Mouse (Mus musculus) myocyte (in vitro differentiated cells): ENCODE results near the gene Lamb1. TPM values are rescaled to one million over a fixed set of nuclear protein-coding genes. Genes with fewer than 3 reads are reported as not detected.

Experiments used
- H3K27me3 ChIP-seq: one replicate; pipeline ENCODE4 v1.6.1; 2011; ENCODE audit not compliant: control insufficient read depth, insufficient read depth, insufficient read length
- H3K36me3 ChIP-seq: one replicate; pipeline ENCODE4 v1.6.1; 2011; ENCODE audit not compliant: control insufficient read depth, insufficient read depth
- H3K4me2 ChIP-seq: one replicate; pipeline ENCODE4 v1.6.1; 2011; ENCODE audit warnings: low read depth, control low read depth
- H3K4me3 ChIP-seq: one replicate; pipeline ENCODE4 v1.5.1; 2011; ENCODE audit warnings: mild to moderate bottlenecking, control low read depth, moderate library complexity
- H3K79me2 ChIP-seq: one replicate; pipeline ENCODE4 v1.6.1; 2011; ENCODE audit not compliant: control insufficient read depth, insufficient read depth
- H3ac ChIP-seq: one replicate; pipeline ENCODE4 v1.6.1; 2011; ENCODE audit not compliant: control insufficient read depth, insufficient read length
- CEBPB ChIP-seq: IDR thresholded peaks from 2 replicates; pipeline ENCODE4 v1.6.1; 2011; ENCODE audit warnings: mild to moderate bottlenecking, moderate library complexity; ENCODE audit not compliant: poor library complexity, insufficient read depth, severe bottlenecking
- E2F4 ChIP-seq: IDR thresholded peaks from one replicate; pipeline ENCODE4 v1.6.1; 2011; ENCODE audit warnings: mild to moderate bottlenecking, control low read depth, moderate library complexity; ENCODE audit not compliant: insufficient read depth
- MAX ChIP-seq: IDR thresholded peaks from one replicate; pipeline ENCODE4 v1.6.1; 2011; ENCODE audit warnings: low read depth, mild to moderate bottlenecking, control low read depth
- MYOD1 ChIP-seq, 3 experiments: IDR thresholded peaks; one replicate each; pipeline ENCODE4 v1.6.1; 2011; ENCODE audit warnings: control low read depth in 2 of 3, low read depth in 2 of 3, mild to moderate bottlenecking in 2 of 3, moderate library complexity in 1 of 3; ENCODE audit not compliant: insufficient read length in 2 of 3, control insufficient read depth in 1 of 3
- MYOG ChIP-seq, 3 experiments: IDR thresholded peaks; one replicate each; pipeline ENCODE4 v1.6.1; 2011; ENCODE audit warnings: control low read depth in 2 of 3, low read depth in 2 of 3, mild to moderate bottlenecking in 2 of 3; ENCODE audit not compliant: insufficient read length in 2 of 3, control insufficient read depth in 1 of 3, insufficient read depth in 1 of 3
- POLR2A ChIP-seq: IDR thresholded peaks from one replicate; pipeline ENCODE4 v1.6.1; 2011; ENCODE audit warnings: low read depth, mild to moderate bottlenecking, control low read depth, moderate library complexity; ENCODE audit not compliant: insufficient read length
- POLR2AphosphoS2 ChIP-seq: IDR thresholded peaks from one replicate; pipeline ENCODE4 v1.6.1; 2011; ENCODE audit warnings: low read depth, control low read depth; ENCODE audit not compliant: insufficient read length
- REST ChIP-seq: IDR thresholded peaks from one replicate; pipeline ENCODE4 v1.6.1; 2011; ENCODE audit warnings: mild to moderate bottlenecking, control low read depth, moderate library complexity; ENCODE audit not compliant: insufficient read depth, insufficient read length
- SRF ChIP-seq: IDR thresholded peaks from one replicate; pipeline ENCODE4 v1.6.1; 2011; ENCODE audit warnings: low read depth; ENCODE audit not compliant: control insufficient read depth, insufficient read length
- TCF12 ChIP-seq: IDR thresholded peaks from one replicate; pipeline ENCODE4 v1.6.1; 2011; ENCODE audit warnings: mild to moderate bottlenecking, control low read depth; ENCODE audit not compliant: poor library complexity, insufficient read depth, severe bottlenecking
- TCF3 ChIP-seq: IDR thresholded peaks from one replicate; pipeline ENCODE4 v1.6.1; 2011; ENCODE audit warnings: low read depth, control low read depth; ENCODE audit not compliant: insufficient read length
- USF1 ChIP-seq: IDR thresholded peaks from one replicate; pipeline ENCODE4 v1.6.1; 2011; ENCODE audit warnings: low read depth, mild to moderate bottlenecking, control low read depth, moderate library complexity
- polyA plus RNA-seq: library from polyadenylated mRNA; unstranded; fragments of >200 nt; fragmentation: generic; extraction: Trizol; gene quantifications from one replicate; pipeline ENCODE4 v1.2.1, GENCODE M21; 2012; ENCODE audit warnings: missing spikeins

The Lamb1 gene
- 69.4 TPM for polyA plus RNA-seq

DNA sequence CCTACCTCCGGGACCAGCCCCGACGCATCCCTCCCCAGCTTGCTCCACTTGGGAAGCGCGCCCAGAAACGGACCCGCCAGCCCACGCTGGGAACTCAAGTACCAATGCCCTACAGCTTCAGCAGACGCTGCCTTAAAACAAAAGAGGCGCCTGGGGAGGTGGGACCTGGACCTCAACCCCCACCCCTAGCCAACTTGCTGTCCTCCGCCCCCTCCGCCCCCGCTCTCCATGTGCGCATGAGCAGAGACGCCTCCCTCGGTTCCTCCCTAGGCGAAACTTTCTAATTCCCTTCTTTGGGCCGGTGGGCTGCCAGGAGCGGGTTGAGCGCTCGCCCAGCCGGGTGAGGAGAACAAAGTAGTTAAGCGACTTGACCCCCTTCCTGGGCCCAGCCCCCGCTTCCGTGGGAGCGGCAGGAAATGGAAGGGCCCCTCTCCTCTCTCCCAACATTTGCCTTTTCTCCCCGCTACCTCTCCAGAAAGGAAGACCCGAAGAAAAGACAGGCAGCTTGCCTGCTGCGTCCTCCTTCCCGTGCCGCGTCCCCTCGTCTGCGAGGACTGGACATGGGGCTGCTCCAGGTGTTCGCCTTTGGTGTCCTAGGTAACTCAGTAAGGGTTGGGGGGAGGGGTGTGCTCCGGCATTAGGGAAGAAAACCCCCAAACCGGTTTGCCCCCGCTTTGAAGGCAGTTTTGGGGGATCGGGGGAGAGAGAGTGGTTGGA is at the start of gene Lamb1:
Gene Lamb1 (plus strand): TSS at position 230 of the 717 bp plus-strand sequence.
- Histone ChIP-seq H3K79me2 (peaks cover 33% of the 10 kb centered on the region), H3K27me3 (no peaks in the 10 kb centered on the region), H3K4me2 (peak within 1 kb of the TSS; percentile 82), H3K36me3 (peaks cover 7% of the 10 kb centered on the region), H3ac (peak within 1 kb of the TSS; percentile 25), H3K4me3 (peak within 1 kb of the TSS; percentile 85)
- TF ChIP-seq USF1 (no peak), SRF (no peak), TCF3 (no peak), MYOG (IDR thresholded peaks at IDR 0.05; ENCODE audit: control insufficient read depth in 1 of 3, insufficient read depth in 1 of 3, insufficient read length in 2 of 3, low read depth in 2 of 3) (no peak), MYOD1 (IDR thresholded peaks at IDR 0.05; ENCODE audit: control insufficient read depth in 1 of 3, insufficient read length in 2 of 3, low read depth in 2 of 3) (peak in 1 of 3 experiments; percentile 6), CEBPB (no peak), POLR2A (peak; percentile 40)

DNA sequence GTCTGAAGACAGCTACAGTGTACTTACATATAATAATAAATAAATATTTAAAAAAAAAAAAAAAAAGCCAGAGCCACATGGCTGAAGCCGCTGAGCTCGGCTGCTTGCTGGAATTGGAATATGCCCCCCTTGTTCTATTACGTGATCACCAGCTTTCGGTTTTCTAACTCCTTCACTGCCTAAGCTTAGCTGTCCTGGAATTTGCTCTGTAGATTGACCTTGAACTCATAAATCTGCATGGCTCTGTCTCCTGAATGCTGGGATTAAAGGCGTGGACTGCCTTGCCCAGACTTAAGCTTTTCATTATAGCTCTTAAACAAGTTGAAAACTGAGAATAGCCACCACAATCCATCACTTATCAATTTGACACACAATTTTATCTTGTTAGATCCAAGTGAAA is 47.8 kb upstream of the Lamb1 start:
- Histone ChIP-seq H3K4me3 (no peak overlapping the region), H3K4me2 (no peak overlapping the region), H3ac (no peak overlapping the region), H3K27me3 (no peaks in the 10 kb centered on the region), H3K36me3 (no peaks in the 10 kb centered on the region), H3K79me2 (no peaks in the 10 kb centered on the region)
- TF ChIP-seq MAX (no peak), E2F4 (no peak), POLR2AphosphoS2 (no peak), SRF (no peak), TCF3 (no peak)

DNA sequence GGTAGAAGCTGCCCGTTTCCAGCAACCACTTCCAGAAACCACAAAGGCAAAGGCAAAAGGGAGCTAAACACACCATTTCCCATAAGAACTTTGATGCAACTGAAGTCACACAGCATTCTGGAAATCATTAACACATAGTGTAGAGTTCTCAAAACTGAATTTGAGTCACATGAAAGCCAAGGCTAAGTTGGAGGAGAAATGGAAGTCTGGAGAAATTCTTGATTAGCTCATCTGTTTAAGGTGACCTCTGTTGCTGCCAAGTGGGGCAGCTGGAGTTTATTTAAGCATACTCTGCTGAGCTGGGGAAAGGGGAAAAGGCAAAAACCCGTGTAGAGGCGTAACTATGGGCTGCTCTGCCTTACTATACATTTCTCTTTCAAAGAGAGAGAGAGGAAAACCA is 46.3 kb upstream of the Lamb1 start:
- no peaks in the 10 kb centered on the region for H3K27me3 ChIP-seq

DNA sequence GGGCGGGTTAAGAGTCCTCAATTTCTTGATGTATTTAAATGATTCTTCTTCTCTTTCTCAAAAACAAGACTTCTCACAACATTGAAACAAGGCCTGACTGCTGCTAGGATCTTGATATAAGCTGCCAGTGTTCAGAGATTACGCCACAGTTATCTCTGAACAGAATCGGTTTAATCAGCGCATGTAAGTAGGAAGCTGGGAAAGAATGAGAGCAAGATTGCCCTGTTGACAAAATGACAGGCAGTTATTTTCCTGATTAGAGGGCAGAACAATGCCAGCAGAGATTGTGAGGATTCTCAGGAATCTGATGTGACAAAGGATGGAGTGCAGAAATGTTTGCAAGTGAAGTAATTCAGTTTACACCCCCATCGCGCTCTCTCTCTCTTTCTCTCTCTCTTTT is 43.5 kb upstream of the Lamb1 start:
- no peak overlapping the region for H3K4me3 ChIP-seq
- H3ac ChIP-seq, result no peak overlapping the region
- no peaks in the 10 kb centered on the region for H3K27me3 ChIP-seq
- TF ChIP-seq TCF3, result no peak
- TF ChIP-seq MYOD1 (IDR thresholded peaks at IDR 0.05; ENCODE audit: control insufficient read depth in 1 of 3, insufficient read length in 2 of 3, low read depth in 2 of 3), result no peak
- no peak for TF ChIP-seq E2F4
- no peak for TF ChIP-seq TCF12
- TF ChIP-seq SRF, result no peak
- TF ChIP-seq MAX, result no peak
- no peak for TF ChIP-seq REST
- TF ChIP-seq POLR2AphosphoS2, result no peak
- TF ChIP-seq CEBPB, result no peak
- TF ChIP-seq POLR2A, result no peak
- TF ChIP-seq USF1, result no peak
- no peak for TF ChIP-seq MYOG (IDR thresholded peaks at IDR 0.05; ENCODE audit: control insufficient read depth in 1 of 3, insufficient read depth in 1 of 3, insufficient read length in 2 of 3, low read depth in 2 of 3)
- H3K79me2 ChIP-seq, result no peaks in the 10 kb centered on the region
- H3K4me2 ChIP-seq, result no peak overlapping the region
- no peaks in the 10 kb centered on the region for H3K36me3 ChIP-seq

More for the DNA sequence above, 46.3 kb upstream of the Lamb1 start:
- peak overlapping the region; percentile 32 for H3K4me2 ChIP-seq
- no peak overlapping the region for H3ac ChIP-seq
- no peaks in the 10 kb centered on the region for H3K79me2 ChIP-seq
- TF ChIP-seq USF1, result no peak
- no peak for TF ChIP-seq E2F4
- TF ChIP-seq POLR2A, result no peak
- TF ChIP-seq TCF12, result no peak
- TF ChIP-seq REST, result no peak
- H3K4me3 ChIP-seq, result no peak overlapping the region
- no peaks in the 10 kb centered on the region for H3K36me3 ChIP-seq

DNA sequence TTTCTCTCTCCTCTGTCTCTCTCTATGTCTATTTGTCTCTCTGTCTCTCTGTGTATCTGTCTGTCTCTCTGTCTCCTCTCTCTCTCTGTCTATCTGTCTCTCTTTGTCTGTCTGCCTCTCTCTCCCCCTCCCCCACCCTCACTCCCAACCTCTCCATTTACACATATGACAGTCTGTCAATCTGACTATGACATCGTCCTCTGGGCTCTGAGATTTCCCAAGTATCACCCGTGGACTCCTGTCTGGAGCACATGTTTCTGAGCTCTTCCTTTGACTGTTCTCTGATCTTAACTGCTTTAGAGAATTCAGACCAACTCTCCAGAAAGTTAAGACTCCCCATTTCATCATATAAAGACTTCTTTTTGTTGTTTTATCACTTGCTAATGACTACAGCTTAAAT is 42.8 kb upstream of the Lamb1 start:
- H3ac ChIP-seq, result no peak overlapping the region
- TF ChIP-seq POLR2AphosphoS2 (no peak), MYOD1 (IDR thresholded peaks at IDR 0.05; ENCODE audit: control insufficient read depth in 1 of 3, insufficient read length in 2 of 3, low read depth in 2 of 3) (no peak)
- H3K27me3 ChIP-seq, result no peaks in the 10 kb centered on the region
- no peaks in the 10 kb centered on the region for H3K36me3 ChIP-seq
- no peak overlapping the region for H3K4me3 ChIP-seq
- H3K79me2 ChIP-seq, result no peaks in the 10 kb centered on the region
- H3K4me2 ChIP-seq, result no peak overlapping the region

DNA sequence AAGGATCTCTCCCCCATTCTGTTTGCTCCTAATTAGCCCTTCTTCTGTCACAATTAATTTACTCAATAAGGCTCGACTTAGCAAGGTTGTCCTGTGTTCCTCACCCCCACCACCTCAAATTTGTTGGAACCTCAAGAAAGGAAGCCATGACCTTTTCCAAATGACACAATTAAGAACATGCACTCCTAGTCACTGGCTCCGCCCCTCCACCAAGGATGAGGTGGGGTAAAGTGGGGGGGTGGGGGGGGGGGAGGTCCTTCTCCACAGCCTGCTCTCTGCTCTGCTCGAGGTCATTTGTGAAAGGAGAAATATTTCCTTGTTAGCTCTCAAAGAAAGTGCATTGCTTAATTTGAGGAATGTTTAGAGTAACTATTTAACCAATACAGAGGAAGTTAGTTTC is 42.3 kb upstream of the Lamb1 start:
- TF ChIP-seq MAX (no peak), E2F4 (no peak), TCF3 (no peak), TCF12 (no peak), CEBPB (no peak), REST (no peak), USF1 (no peak), MYOG (IDR thresholded peaks at IDR 0.05; ENCODE audit: control insufficient read depth in 1 of 3, insufficient read depth in 1 of 3, insufficient read length in 2 of 3, low read depth in 2 of 3) (no peak), POLR2A (no peak), SRF (no peak)
- no peaks in the 10 kb centered on the region for H3K36me3 ChIP-seq

More for the DNA sequence above, 42.3 kb upstream of the Lamb1 start:
- H3ac ChIP-seq, result no peak overlapping the region
- H3K4me3 ChIP-seq, result no peak overlapping the region
- H3K27me3 ChIP-seq, result no peaks in the 10 kb centered on the region
- H3K4me2 ChIP-seq, result no peak overlapping the region
- no peaks in the 10 kb centered on the region for H3K79me2 ChIP-seq
